ENCODE assay signal across 9 mouse cellular contexts in genomic region chr5:148633999-148634398, GRCm38 (mm10).
A peak's percentile ranks its signal among the peaks of the same experiment; 100 is the strongest.
DNase-seq lines count a peak whose midpoint lies in the region; ATAC-seq and TF ChIP-seq lines count a peak whose summit lies in the region.
"Had no signal": no experiment of that assay in that cellular context is flagged by ENCODE, and none has a peak within 500 bp of the region (broad histone marks: within the 10 kb centered on the region; RNA-seq: fewer than 3 reads in every experiment).

No protein-coding gene starts in this region.

- H3K4me2 ChIP-seq in kidney, embryonic 16.5 days (replicated peaks; ENCODE audit: low read depth, low read length) = no peak overlapping the region
- peak overlapping the region; percentile 79 for H3K4me2 ChIP-seq in CH12.LX (ENCODE audit: insufficient read depth, low read depth, poor library complexity, severe bottlenecking)
- H3K4me2 ChIP-seq in forebrain, embryonic 12.5 days = no peak overlapping the region
- no peak overlapping the region for H3K4me2 ChIP-seq in midbrain, postnatal 0 days (ENCODE audit: low read depth, low read length, poor library complexity, severe bottlenecking)

- in situ Hi-C loops in CH12.LX (cut with MboI; ENCODE audit: low pct_ligation_motif_present, low pct_unique_long_range_greater_than_20kb, low sequenced_read_pairs) = no loop called here

- no peaks in the 10 kb centered on the region for H3K27me3 ChIP-seq in kidney, embryonic 16.5 days (ENCODE audit: insufficient read depth, low read length)
- H3K27me3 ChIP-seq in CH12.LX (replicated peaks) = no peaks in the 10 kb centered on the region
- H3K27me3 ChIP-seq in forebrain, embryonic 12.5 days = no peaks in the 10 kb centered on the region
- H3K27me3 ChIP-seq in midbrain, postnatal 0 days (ENCODE audit: insufficient read depth, low read length) = no peaks in the 10 kb centered on the region

- no peak overlapping the region for H3K4me3 ChIP-seq in kidney, embryonic 16.5 days (ENCODE audit: low read length)
- H3K4me3 ChIP-seq in CH12.LX (replicated peaks in 1 of 3; ENCODE audit: low read depth in 2 of 3, low read length in 2 of 3, poor library complexity in 1 of 3) (peak overlapping the region in 1 of 3 experiments; percentile 6), macrophage (ENCODE audit: inconsistent target) (no peak overlapping the region)
- H3K4me3 ChIP-seq in forebrain, embryonic 12.5 days (replicated peaks) = no peak overlapping the region
- no peak overlapping the region for H3K4me3 ChIP-seq in midbrain, postnatal 0 days (ENCODE audit: low read depth, low read length)

- no peak for TF ChIP-seq POLR2A in CH12.LX (IDR thresholded peaks at IDR 0.05; ENCODE audit: low read depth, low read length)

- H3K9me3 ChIP-seq in kidney, embryonic 16.5 days (ENCODE audit: low read length) = no peaks in the 10 kb centered on the region
- H3K9me3 ChIP-seq in CH12.LX (replicated peaks; ENCODE audit: low read length) = no peaks in the 10 kb centered on the region
- H3K9me3 ChIP-seq in forebrain, embryonic 12.5 days = no peaks in the 10 kb centered on the region
- H3K9me3 ChIP-seq in midbrain, postnatal 0 days (ENCODE audit: low read length) = no peaks in the 10 kb centered on the region

- no peaks in the 10 kb centered on the region for H3K79me2 ChIP-seq in CH12.LX (replicated peaks; ENCODE audit: control insufficient read depth, extremely low read depth, insufficient read depth, poor library complexity, severe bottlenecking)
- H3K79me2 ChIP-seq in macrophage (ENCODE audit: inconsistent target) = no peaks in the 10 kb centered on the region

- WGBS in kidney, embryonic 16.5 days = 59% methylated on average over 5 of the region's 5 CpGs
- WGBS in forebrain, embryonic 12.5 days = 34% methylated on average over 5 of the region's 5 CpGs
- 3% methylated on average over 5 of the region's 5 CpGs for WGBS in macrophage (ENCODE audit: missing documents)
- WGBS in midbrain, postnatal 0 days = 49% methylated on average over 5 of the region's 5 CpGs

- TF ChIP-seq CTCF in CH12.LX (conservative IDR thresholded peaks at IDR 0.05 in 1 of 2, IDR thresholded peaks at IDR 0.05 in 1 of 2; ENCODE audit: low read depth in 2 of 2, low read length in 2 of 2) = no peak
- no peak for TF ChIP-seq CTCF in midbrain, postnatal 0 days (IDR thresholded peaks at IDR 0.05)

- no peak; the same call in 1 of the 2 replicates for TF ChIP-seq RAD21 in CH12.LX (IDR thresholded peaks at IDR 0.05; ENCODE audit: low read depth, low read length)

- dilution Hi-C loops in CH12.LX (cut with MboI; ENCODE audit: extremely low pct_ligation_motif_present, extremely low pct_unique_long_range_greater_than_20kb, low sequenced_read_pairs) = no loop called here

- H3K27ac ChIP-seq in kidney, embryonic 16.5 days (ENCODE audit: low read length) = no peak overlapping the region
- no peak overlapping the region for H3K27ac ChIP-seq in CH12.LX (ENCODE audit: insufficient read depth, low read depth)
- H3K27ac ChIP-seq in forebrain, embryonic 12.5 days = peak overlapping the region; percentile 79
- H3K27ac ChIP-seq in macrophage = 0 out of 2 replicates have a peak overlapping the region, but pooled peaks have one; percentile 1
- H3K27ac ChIP-seq in midbrain, postnatal 0 days (ENCODE audit: low read depth, low read length) = no peak overlapping the region

- no peak overlapping the region for H3K9ac ChIP-seq in kidney, embryonic 16.5 days (replicated peaks; ENCODE audit: low read length)
- H3K9ac ChIP-seq in CH12.LX (ENCODE audit: insufficient read depth, low read depth) = peak overlapping the region; percentile 23; the same call in 1 of the 2 replicates
- no peak overlapping the region for H3K9ac ChIP-seq in forebrain, embryonic 12.5 days
- no peak overlapping the region for H3K9ac ChIP-seq in midbrain, postnatal 0 days (replicated peaks; ENCODE audit: low read length, poor library complexity, severe bottlenecking)

- H3K4me1 ChIP-seq in kidney, embryonic 16.5 days (ENCODE audit: insufficient read depth, low read length) = no peaks in the 10 kb centered on the region
- peaks cover 14 to 42% of the 10 kb centered on the region in 2 experiments for H3K4me1 ChIP-seq in CH12.LX (ENCODE audit: control insufficient read depth in 1 of 2, insufficient read depth in 2 of 2)
- peaks cover 29% of the 10 kb centered on the region for H3K4me1 ChIP-seq in forebrain, embryonic 12.5 days
- H3K4me1 ChIP-seq in midbrain, postnatal 0 days (ENCODE audit: insufficient read depth, low read length) = no peaks in the 10 kb centered on the region

- 0 out of 2 replicates have a peak, but pooled peaks have one; percentile 33 for ATAC-seq in kidney, embryonic 16.5 days (ENCODE audit: low FRiP score, low TSS enrichment)
- ATAC-seq in forebrain, embryonic 12.5 days (ENCODE audit: low FRiP score) = peak; percentile 68; the same call in 1 of the 2 replicates
- ATAC-seq in cerebellum, adult (ENCODE audit: insufficient number of reproducible peaks, low FRiP score, low TSS enrichment) = no peak
- ATAC-seq in midbrain, postnatal 0 days (ENCODE audit: low FRiP score) = no peak; the same call in 1 of the 2 replicates

- peak; percentile 34; the same call in 1 of the 2 replicates for TF ChIP-seq EP300 in CH12.LX (IDR thresholded peaks at IDR 0.05; ENCODE audit: low read length)

- no peak for DNase-seq in kidney, adult 9 months
- peak; percentile 76 for DNase-seq in CH12.LX (ENCODE audit: extremely low read depth)
- no peak for DNase-seq in right cerebral cortex, adult 18-20 months
- DNase-seq in midbrain, postnatal 0 days (ENCODE audit: low spot score) = no peak
- DNase-seq: gastrocnemius, postnatal 10 days had no signal

- no peaks in the 10 kb centered on the region for H3K36me3 ChIP-seq in kidney, embryonic 16.5 days (ENCODE audit: insufficient read depth, low read length)
- no peaks in the 10 kb centered on the region for H3K36me3 ChIP-seq in CH12.LX (replicated peaks in 1 of 2; ENCODE audit: control insufficient read depth in 1 of 2, insufficient read depth in 1 of 2, low read length in 1 of 2)
- H3K36me3 ChIP-seq in forebrain, embryonic 12.5 days (replicated peaks) = no peaks in the 10 kb centered on the region
- H3K36me3 ChIP-seq in macrophage (ENCODE audit: inconsistent target) = no peaks in the 10 kb centered on the region
- H3K36me3 ChIP-seq in midbrain, postnatal 0 days (ENCODE audit: insufficient read depth, low read length) = no peaks in the 10 kb centered on the region

TF ChIP-seq in CH12.LX, 34 proteins besides CTCF, POLR2A, EP300 and RAD21:
- TF ChIP-seq JUN (IDR thresholded peaks at IDR 0.05; ENCODE audit: insufficient read depth, low read depth, low read length) (no peak), ETS1 (conservative IDR thresholded peaks at IDR 0.05; ENCODE audit: low read depth, low read length) (0 out of 2 replicates have a peak, but pooled peaks have one; percentile 35), JUND (conservative IDR thresholded peaks at IDR 0.05; ENCODE audit: low read depth, low read length) (no peak), ZKSCAN1 (IDR thresholded peaks at IDR 0.05; ENCODE audit: borderline replicate concordance, low read depth, low read length) (no peak), USF1 (IDR thresholded peaks at IDR 0.05; ENCODE audit: low read depth, low read length) (no peak), ZC3H11A (IDR thresholded peaks at IDR 0.05; ENCODE audit: low read depth, low read length) (no peak), CHD1 (IDR thresholded peaks at IDR 0.05; ENCODE audit: low read depth, low read length) (no peak), BHLHE40 (IDR thresholded peaks at IDR 0.05; ENCODE audit: low read depth, low read length) (peak; percentile 48), IRF4 (IDR thresholded peaks at IDR 0.05; ENCODE audit: low read depth, low read length) (peak; percentile 64), ELF1 (IDR thresholded peaks at IDR 0.05; ENCODE audit: low read depth, low read length) (peak; percentile 48; the same call in 1 of the 2 replicates), UBTF (IDR thresholded peaks at IDR 0.05; ENCODE audit: low read depth, low read length) (0 out of 2 replicates have a peak, but pooled peaks have one; percentile 24), MEF2A (IDR thresholded peaks at IDR 0.05; ENCODE audit: borderline replicate concordance, low read depth, low read length) (0 out of 2 replicates have a peak, but pooled peaks have one; percentile 9), NRF1 (IDR thresholded peaks at IDR 0.05; ENCODE audit: low read depth, low read length) (peak; percentile 60), NELFE (IDR thresholded peaks at IDR 0.05; ENCODE audit: low read depth, low read length) (no peak), ZNF384 (IDR thresholded peaks at IDR 0.05; ENCODE audit: low read depth, low read length) (peak; percentile 92), TCF12 (IDR thresholded peaks at IDR 0.05; ENCODE audit: low read depth, low read length) (no peak)

Comparison
In these comparisons a context has a peak if more than half of its experiments do, and no peak if none do; other contexts are left out.
1. ATAC-seq: peak in kidney, embryonic 16.5 days (single experiment) and forebrain, embryonic 12.5 days (single experiment); none in cerebellum, adult (single experiment) and midbrain, postnatal 0 days (single experiment).
2. H3K27ac ChIP-seq: peak in forebrain, embryonic 12.5 days (single experiment) and macrophage (single experiment); none in kidney, embryonic 16.5 days (single experiment), CH12.LX (single experiment) and midbrain, postnatal 0 days (single experiment).